Mouse (Mus musculus) adrenal gland (tissue): ENCODE measurements around the gene Sfr1.

Experiments
- intact Hi-C: fragments of 180-260 bp; cut with DNase I; formaldehyde crosslinking; loops from one replicate; pipeline ENCODE4 v1.15.1; 2025
- microRNA-seq, 2 experiments: library from miRNA; unstranded; fragments of <30 nt; microRNA quantifications; one replicate each; pipeline ENCODE4; 2019

Gene Sfr1

DNA sequence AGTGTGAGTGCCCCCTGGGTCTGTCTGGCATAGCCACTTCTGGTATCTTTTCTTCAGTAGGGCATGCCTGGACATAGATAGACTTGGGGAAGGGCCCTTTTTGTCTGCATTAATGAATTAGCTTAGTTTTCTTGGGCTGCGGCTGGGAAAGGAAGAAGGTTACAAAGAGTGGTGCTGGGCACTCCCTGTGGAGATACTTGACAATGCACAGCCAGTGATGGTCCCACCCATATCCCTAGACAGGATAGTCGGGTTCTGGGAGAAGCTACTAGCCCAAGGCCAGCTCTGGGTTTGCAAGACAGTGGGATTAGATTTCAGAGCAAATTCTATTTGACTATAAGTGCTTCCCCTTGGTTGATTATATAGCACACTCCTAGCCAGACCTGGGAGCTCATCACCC is 17.5 kb downstream of the Sfr1 start:
- intact Hi-C loops, result no loop called here

DNA sequence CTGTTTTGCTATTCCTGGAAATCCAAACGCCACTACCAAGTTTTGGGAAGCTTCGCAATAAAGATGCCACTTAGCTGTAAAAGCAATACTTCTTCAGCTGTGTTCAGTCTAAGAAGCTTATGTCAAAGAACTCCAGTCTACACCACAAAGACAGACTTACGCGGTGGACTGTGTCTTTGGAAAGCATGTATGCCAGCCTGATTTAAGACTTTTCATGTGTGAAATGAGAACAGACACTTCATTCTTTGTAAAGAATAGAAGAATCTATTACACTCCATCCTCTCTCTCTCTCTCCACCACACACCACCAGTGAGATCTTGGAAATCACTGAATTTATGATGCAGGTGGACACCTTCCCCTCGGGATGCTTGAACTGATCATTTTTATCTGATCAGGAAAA is 18.9 kb downstream of the Sfr1 start:
- intact Hi-C loops, result no loop called here

DNA sequence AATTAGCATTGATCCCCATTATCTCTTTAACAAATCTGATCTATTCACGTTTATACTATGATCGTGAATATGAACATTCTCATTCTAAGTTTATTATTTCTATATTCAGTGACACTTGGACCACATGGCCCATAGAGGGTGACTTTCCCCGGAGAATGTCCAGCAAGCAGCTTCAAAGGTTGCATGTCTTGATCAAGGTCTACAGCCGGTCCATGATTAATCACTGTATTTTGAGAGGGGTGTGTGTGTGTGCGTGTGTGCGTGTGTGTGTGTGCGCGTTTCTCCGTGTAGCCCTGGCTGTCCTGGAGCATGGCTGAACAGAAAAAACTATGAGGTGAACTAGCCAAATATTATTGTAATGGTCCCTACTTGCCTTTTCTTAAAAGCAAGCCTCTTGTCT is 21.0 kb downstream of the Sfr1 start:
- intact Hi-C loops, result no loop called here

DNA sequence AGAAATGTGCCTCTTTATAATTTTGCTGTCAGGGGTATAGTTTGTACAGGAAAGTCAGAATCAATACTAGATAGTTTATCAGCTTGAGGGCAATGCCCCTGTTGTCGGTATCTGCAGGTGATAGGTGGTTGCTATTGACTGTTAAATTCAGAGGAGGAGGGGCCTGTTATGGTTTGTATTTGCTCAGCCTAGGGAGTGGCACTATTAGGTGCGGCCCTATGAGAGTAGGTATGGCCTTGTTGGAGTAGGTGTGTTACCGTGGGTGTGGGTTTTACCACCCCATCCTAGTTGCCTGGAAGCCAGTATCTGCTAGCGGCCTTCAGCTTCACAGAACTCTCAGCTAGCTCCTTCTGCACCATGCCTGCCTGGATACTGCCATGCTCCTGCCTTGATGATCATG is 22.4 kb downstream of the Sfr1 start:
- intact Hi-C loops, result no loop called here

DNA sequence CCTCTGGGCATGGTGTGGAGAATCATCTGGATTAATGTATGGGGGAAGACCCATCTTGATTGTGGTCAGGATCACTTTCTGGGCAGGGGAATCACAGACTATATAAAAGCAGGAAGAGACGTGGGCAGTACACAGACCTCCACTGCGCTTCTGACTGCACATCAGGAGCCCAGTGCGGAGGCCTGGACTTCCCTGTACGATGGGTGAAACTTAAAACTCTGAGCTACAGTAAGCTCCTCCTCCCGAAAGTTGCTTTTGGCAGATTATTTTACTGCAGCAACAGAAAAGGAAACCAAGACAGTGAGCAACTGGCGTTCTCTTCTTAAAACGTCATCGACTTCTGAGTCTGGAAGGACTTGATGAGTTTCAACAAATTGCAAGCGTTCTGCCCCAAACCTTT is 23.4 kb downstream of the Sfr1 start:
- intact Hi-C loops, result no loop called here

DNA sequence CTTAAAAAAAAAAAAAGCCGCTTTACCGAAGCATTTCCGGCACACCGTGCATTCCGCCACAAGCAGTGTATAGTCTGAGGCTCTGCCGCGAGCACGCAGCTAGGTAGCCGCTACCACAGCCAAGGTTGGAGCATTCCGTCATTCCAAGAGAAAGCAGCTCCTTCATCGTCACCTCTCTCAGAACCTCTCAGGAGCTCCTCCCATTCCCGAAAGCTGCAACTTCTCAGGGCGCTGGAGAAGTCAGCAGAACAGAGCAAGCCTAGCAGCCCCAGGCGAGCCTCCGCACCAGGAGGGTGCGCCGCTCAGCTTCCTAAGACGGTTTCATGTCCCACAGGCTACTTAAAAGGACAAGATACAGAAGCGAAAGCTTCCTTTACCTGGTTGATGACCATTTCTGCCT is 24.1 kb downstream of the Sfr1 start:
- intact Hi-C loops, result no loop called here

DNA sequence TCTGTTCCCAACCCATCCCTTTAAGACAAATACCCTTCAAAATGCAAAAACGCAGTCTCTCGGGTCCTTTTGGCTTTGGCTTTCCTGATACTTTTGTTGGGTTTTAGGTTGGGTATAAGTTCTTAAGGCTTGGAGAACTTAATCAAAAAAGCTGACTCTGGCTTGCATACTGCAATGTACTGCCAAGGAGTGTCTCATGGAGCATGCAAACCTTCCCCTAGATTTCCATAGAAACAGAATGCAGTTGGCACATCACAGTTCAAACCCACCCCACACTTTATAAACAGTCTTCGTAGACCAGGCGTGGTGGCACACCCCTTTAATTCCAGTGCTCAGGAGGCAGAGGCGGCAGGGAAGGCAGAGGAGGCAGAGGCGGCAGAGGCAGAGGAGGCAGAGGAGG is 46.4 kb downstream of the Sfr1 start:
- intact Hi-C loops, result no loop called here

DNA sequence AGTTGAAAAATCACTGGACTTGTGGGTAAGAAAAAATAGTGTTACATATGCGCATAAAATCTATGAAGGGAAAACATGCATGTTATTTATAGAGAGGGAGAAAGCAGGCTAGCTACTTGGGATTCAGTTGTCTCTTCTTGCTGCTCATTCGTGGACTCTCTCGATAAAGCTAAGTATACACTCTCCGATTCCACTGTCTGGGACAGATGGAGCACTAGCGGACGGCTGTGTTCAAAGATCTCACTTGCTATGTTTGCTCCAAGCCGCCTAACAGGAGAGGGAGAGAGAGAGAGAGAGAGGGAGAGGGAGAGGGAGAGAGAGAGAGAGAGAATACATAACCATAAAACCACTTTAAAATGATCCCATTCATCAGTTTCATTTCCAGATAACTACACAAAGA is 48.7 kb downstream of the Sfr1 start:
- intact Hi-C loops, result no loop called here

DNA sequence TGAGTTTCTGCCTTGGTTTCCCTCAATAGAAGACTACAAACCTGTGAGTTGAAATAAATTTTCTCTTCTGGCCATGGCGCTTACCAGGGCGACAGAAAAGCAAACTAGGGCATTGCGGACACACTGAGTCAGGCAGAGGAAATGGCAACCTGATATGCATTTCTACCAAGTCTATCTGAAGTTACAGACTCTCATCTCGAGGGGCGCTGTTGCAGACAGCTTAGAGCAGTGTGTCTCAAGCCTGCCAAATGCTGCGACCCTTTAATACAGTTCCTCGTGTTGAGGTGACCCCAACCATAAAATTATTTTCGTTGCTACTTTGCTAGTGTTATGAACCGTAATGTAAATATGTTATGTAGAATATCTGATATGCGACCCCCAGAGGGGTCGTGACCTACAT is 49.5 kb downstream of the Sfr1 start:
- intact Hi-C loops, result no loop called here

DNA sequence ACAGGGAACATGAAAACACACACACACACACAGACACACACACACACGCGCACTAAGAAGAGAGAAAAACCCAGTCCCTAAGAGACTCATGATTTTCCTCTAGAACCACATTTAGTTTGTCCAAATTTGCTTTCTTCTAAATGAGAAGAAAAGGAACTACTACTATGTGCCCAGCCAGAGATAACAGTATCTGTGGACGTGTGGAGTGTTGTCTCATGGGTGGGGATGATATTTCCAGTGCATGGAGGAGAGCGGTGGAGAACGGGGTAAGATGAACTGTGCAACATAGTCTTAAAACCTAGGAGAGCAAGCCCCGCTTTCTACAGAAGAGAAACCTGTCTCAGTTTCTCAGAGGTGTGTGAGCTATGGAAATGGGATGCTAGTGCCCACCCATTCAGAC is 52.4 kb downstream of the Sfr1 start:
- intact Hi-C loops, result no loop called here

Small RNAs within 50 kb of the gene (microRNA-seq; reads per million reads assigned to microRNA genes)
- gene Mir8090, result 0 reads per million in 2 experiments
